Mouse (Mus musculus): Measurements from ENCODE around the gene Tsr1.

The Tsr1 gene

GRCm38 (mm10) chr11:74897678-74898516 is at the start of gene Tsr1:
Tsr1 (plus strand) TSS chr11:74898071.
- peak; percentile 71 to 83 for DNase-seq (ENCODE audit: low read depth in 1 of 2, low spot score in 2 of 2)

GRCm38 (mm10) chr11:74850998-74851661 is 46.7 kb upstream of the Tsr1 start:
- no peak for DNase-seq (ENCODE audit: low read depth in 1 of 2, low spot score in 2 of 2)

- no peak for DNase-seq (ENCODE audit: low read depth in 1 of 2, low spot score in 2 of 2)
Measured at GRCm38 (mm10) chr11:74857756-74858155, 40.1 kb upstream of the Tsr1 start.

- DNase-seq (ENCODE audit: low read depth in 1 of 2, low spot score in 2 of 2), result no peak
Measured at GRCm38 (mm10) chr11:74862129-74862528, 35.7 kb upstream of the Tsr1 start.

- DNase-seq (ENCODE audit: low read depth in 1 of 2, low spot score in 2 of 2), result no peak
Measured at GRCm38 (mm10) chr11:74863471-74863870, 34.4 kb upstream of the Tsr1 start.

GRCm38 (mm10) chr11:74864421-74864820 is 33.5 kb upstream of the Tsr1 start:
- DNase-seq (ENCODE audit: low read depth in 1 of 2, low spot score in 2 of 2), result no peak

DNA sequence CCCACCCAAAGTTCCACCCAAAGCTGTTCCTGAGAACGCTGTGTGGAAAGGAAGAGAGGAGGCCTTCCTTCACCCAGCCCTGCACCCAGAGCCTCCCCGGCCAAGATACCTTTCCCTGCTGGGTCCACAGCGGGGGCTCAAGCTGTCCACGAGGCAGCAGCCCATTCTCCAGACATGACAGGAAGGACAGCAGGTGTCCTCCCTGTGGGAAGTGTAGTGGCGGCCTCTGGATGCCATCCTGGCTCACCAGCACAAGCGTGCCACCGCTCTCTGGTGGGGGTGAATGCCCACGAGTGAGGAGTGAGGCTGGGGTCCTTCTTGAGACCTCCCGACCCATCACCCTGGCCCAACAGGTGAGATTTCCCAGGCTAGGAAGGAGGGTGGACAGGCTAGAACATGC is 32.6 kb upstream of the Tsr1 start:
- DNase-seq (ENCODE audit: low read depth in 1 of 2, low spot score in 2 of 2), result no peak

DNA sequence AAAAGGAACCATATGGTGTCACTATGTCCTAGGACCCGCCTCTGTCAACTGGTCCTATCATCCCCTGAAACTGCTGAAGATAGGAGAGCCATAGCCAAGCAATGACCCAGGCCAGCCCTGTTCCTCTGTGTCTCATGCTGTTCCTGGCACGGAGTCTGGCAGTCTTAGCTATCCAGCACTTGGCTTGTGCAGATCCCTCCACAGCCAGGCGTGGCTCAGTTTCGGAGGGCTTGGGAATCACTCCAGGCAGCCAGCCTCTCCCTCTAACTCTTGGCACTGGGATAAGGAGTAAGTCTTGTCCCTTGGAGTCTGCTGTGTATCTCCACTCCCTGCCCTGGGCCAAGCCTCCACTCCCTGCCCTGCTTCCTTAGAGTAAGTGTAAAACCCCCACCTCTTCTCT is 31.2 kb upstream of the Tsr1 start:
- no peak for DNase-seq (ENCODE audit: low read depth in 1 of 2, low spot score in 2 of 2)

DNA sequence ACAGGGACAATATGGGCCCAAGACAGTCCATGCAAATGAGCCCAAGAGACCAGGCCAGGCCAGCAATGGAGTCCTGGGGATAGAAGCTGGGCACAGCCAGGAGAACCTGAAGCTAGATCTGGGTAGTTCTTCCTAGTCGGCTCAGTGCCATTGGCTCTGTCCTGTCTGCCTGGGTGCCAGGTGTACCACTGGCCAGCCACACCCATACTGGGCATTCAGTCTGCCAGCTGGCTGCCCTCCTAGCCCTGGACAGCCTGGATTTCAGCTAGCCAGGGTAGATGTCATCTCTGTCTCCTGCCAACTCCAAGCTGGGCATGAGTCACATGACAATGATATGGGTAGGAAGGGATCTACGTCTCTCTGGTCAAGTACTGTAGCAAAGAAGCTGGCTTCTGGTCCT is 30.7 kb upstream of the Tsr1 start:
- no peak for DNase-seq (ENCODE audit: low read depth in 1 of 2, low spot score in 2 of 2)

DNA sequence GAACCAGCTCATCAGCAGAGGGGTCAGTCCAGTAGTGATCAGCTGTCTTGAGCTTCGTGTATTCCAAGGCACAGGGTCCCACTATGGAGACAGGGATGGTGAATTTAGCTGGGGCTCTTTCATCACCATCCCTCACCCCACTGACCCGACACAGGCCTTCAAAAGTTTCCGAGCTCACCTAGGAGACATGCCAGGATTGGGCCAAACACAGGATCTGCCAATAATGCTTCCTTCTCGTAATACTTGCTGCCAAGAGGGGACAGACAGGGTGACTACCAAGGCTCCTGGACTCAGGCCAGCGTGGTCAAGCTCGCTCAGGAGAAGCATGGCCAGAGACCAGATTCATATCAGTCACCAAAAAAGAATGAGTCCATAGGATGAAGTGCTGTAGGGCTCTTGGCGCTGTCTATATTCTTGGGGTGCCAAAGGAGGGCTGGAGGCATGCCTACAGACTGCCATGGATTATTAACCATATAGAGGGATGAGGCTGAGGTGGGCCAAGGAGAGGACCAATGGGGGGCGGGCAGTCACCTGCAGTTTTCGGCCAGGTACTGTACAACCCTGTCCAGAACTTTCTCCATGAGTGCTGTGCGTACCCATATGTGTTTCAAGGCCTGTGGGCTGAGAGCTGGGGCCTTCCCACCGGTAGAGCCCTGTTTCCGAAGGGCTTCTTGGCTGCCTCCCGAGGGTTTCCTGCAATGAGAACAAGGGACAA is 29.7 kb upstream of the Tsr1 start:
- no peak for DNase-seq (ENCODE audit: low read depth in 1 of 2, low spot score in 2 of 2)

- no peak for DNase-seq (ENCODE audit: low read depth in 1 of 2, low spot score in 2 of 2)
Measured at GRCm38 (mm10) chr11:74869603-74870002, 28.3 kb upstream of the Tsr1 start.

DNA sequence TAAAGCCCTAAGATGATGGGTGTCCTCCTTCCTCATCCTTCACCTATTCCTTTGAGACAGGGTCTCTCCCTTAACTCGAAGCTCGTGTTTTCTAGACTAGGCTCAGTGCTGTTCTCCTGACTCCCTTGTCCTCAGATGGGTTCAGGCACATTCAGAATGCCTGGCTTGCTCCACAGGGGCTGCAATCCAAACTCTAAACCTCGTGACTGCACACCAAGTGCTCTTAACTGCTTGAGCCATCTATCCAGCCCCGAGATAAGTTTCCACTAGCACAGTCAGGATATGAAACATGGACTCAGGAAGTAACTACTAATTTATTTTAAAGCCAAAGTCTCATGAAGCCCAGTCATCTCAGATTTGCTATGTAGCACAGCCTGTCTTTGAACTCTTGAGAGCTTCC is 27.3 kb upstream of the Tsr1 start:
- DNase-seq (ENCODE audit: low read depth in 1 of 2, low spot score in 2 of 2), result no peak

DNA sequence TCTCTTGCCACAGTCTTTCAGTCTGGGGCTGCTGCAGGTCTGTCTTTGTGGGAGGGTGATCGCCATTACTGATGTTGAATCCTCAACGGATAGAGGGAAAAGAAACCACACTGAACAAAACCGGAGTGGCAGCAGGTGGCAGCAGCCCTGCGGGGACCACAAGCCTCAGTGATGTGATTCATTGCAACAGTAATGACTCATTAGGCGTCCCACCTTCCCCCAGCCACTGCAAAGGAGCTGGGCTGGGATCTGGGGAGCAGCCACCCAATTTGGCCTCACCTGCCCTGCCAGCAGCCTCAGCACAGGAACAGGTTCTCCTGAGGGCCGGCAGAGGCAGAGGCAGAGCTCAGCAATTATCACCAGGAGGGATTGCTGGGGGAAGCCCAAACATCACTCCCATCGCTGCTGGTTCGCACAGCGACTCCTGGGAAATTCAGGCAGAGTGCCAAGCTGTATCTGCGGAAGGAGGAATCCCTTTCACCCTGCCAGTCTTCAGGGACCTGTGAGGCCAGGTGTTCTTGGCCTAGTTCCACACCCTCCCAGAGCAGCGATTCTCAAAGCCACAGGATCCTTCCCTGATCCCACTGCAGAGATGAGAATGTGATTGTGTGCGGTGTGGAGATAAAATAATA is 26.8 kb upstream of the Tsr1 start:
- DNase-seq (ENCODE audit: low read depth in 1 of 2, low spot score in 2 of 2), result no peak

GRCm38 (mm10) chr11:74874630-74875029 is 23.2 kb upstream of the Tsr1 start:
- DNase-seq (ENCODE audit: low read depth in 1 of 2, low spot score in 2 of 2), result no peak

DNA sequence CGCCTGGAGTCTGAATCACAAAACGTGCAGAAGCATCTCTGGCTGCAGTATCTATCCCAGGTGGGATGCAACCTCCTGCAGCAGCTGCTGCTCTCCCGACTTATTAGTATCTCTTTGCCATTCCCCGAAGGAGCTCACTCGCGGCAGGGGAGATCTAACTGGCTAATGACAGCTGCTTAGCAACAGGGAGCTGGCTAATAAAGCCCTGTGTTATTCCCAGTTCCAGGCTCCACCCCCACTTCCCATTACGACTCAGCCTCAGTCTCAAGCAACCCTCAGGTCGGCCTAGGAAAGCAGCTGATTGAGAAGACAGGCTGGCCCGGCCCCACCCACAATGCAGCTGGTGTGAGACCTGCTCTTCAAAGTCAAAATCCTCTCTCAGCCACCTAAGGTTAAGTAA is 21.1 kb upstream of the Tsr1 start:
- no peak for DNase-seq (ENCODE audit: low read depth in 1 of 2, low spot score in 2 of 2)

- DNase-seq (ENCODE audit: low read depth in 1 of 2, low spot score in 2 of 2), result no peak
Measured at GRCm38 (mm10) chr11:74880999-74881398, 16.9 kb upstream of the Tsr1 start.

DNA sequence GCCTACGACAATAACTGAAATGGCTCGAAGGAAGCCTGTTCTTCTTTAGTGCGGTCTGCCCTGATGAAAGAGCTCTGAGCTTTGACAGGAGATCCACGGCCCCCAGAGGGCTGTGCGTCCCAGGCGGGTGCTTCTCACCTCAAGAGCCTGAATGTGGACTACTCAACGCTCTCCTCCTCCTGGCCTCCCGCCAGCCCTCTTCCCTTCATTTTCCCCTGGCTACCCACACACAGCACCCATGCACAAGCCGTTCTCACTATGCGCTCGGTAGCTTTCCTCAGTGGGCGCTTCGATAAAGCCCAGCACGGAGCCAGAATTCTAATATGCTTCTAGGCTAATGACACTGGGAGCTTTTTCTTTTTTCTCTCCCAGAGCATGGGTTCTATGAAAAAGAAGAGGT is 15.9 kb upstream of the Tsr1 start:
- DNase-seq (ENCODE audit: low read depth in 1 of 2, low spot score in 2 of 2), result no peak

DNA sequence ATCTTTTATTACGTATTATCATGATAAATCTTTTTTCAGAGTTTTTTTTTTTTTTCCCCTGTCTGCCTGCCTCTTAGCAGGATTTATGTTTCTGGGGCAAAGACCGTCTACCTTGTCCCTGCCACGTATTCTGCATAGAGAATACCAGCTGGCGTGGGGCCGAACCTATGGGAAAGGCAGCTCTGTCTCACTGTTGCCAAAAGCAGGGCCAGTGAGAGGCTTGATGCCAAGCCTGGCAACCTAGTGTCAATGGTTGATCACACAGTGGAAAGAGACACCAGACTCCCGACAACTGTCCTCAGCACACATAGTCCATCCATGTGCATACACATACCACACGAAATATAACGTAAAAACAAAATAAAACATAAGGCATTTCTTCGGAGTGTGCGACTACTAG is 14.8 kb upstream of the Tsr1 start:
- no peak for DNase-seq (ENCODE audit: low read depth in 1 of 2, low spot score in 2 of 2)

DNA sequence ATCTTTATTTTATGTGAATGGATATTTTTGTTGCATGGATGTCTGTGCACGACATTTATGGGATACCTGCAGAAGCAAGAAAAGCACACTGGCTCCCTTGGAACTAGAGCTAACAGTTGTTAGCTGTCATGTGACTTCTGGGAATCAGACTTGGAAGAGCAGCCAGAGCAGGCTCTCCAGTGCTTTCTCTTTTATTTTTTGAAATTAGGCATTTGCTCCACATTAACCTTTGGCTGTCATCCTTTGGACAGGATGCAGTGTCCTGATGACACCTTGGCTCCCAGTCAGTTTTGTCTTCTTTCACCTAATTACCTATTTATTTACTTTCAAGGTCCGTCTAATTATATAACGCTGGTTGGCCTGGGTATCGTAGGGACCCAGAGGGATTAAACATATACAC is 3.3 kb upstream of the Tsr1 start:
- DNase-seq (ENCODE audit: low read depth in 1 of 2, low spot score in 2 of 2), result no peak

DNA sequence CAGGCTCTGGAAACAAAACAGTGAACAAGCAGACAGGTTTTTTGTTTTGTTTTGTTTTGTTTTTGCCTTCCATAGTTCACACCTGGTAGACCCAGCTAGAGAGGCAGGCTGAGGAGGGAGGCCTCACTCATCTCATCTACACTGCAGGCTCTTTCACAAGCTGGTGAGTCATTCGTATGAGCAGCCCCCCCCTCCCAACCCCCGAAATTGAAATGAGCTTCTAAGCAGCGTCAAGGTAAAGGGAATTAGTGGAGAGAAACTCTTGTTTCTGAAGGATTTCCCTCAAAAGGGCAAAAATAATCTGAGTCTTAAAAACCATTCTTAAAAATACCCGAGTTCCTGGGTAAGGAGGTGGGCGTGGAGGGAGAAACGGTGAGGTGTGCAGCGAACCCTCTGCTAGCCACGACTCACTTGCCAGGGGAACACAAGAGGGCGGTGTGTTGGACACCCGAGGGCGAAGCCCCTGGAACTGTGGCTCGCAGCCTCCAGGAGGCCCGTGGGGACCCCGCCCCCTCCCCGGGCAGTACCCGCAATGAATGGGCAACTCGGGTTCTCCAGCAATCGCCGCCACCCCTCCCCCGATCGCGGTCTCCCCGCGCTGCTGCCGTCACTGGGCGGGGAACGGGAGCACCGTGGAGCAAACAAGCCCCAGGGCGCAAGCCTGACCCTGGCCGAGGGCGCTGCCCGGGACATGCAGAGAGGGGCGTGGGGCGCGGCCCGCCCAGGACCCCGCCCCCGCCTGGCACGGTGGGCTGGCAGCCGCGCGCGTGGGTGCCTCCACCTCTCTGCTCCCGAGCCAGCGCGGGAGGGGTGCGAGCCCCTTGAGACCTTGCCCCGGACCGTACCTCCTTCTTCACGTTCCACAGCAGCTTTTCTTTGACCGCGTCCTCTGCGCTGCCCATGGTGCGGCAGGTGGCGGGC is 1.6 kb upstream of the Tsr1 start:
- DNase-seq (ENCODE audit: low read depth in 1 of 2, low spot score in 2 of 2), result peak; percentile 8 to 28
